Mouse (Mus musculus) brain, embryonic 14.5 days (tissue): Measurements from ENCODE around the gene Creb3.

Experiments used
- CTCF ChIP-seq: fragments of 200-500 bp; IDR thresholded peaks from 2 replicates; pipeline ENCODE4 v1.5.1; 2012; ENCODE audit warnings: inconsistent platforms, mild to moderate bottlenecking, moderate library complexity, borderline replicate concordance; ENCODE audit not compliant: insufficient read depth, insufficient read length; ENCODE audit errors: extremely low read depth
- POLR2A ChIP-seq: fragments of 200-500 bp; IDR thresholded peaks from 2 replicates; pipeline ENCODE4 v1.6.1; 2012; ENCODE audit warnings: mild to moderate bottlenecking, inconsistent platforms, borderline replicate concordance; ENCODE audit not compliant: poor library complexity, insufficient read depth, insufficient read length, severe bottlenecking; ENCODE audit errors: extremely low read depth

DNA sequence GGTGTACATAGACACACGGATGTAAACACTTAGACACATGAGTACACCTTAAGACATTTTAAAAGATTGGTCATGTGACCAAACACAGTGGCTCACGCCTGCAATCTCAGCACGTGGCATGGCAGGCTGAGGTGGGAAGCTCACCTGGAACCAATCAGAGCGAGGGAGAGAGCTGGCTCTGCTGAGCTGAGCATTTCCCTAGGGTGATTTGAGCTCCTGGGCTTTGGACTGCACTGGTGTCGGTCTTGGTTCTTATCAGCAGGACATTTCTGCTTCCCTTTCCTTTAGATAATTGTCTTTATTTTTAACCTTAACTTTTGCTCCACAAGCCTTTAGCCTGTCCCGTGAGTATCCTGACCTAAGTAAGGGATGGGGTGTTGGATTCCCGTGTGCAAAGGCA, 25.5 kb downstream of the Creb3 start:
- no peak for TF ChIP-seq CTCF
- no peak for TF ChIP-seq POLR2A
